Mouse (Mus musculus) lung, adult 18-20 months (tissue): Measurements from ENCODE around the gene Thap7.

Experiments
- DNase-seq, 2 experiments: peaks; one replicate each; pipeline ENCODE4 v3.0.0; 2022; ENCODE audit warnings: mixed read lengths in 2 of 2

Thap7 gene

GRCm38 (mm10) chr16:17530640-17531288 is at the start of gene Thap7:
Gene Thap7, minus strand, starts transcription at chr16:17531136.
- DNase-seq, result peak; percentile 96 to 97

GRCm38 (mm10) chr16:17576825-17577215 is 45.9 kb upstream of the Thap7 start:
- DNase-seq, result no peak

- peak; percentile 79 to 88 for DNase-seq
Measured at GRCm38 (mm10) chr16:17575870-17576824, 45.2 kb upstream of the Thap7 start.

GRCm38 (mm10) chr16:17566186-17566585 is 35.2 kb upstream of the Thap7 start:
- no peak for DNase-seq

GRCm38 (mm10) chr16:17564771-17565170 is 33.8 kb upstream of the Thap7 start:
- no peak for DNase-seq

- DNase-seq, result no peak
Measured at GRCm38 (mm10) chr16:17564221-17564620, 33.3 kb upstream of the Thap7 start.

GRCm38 (mm10) chr16:17563580-17563979 is 32.6 kb upstream of the Thap7 start:
- no peak for DNase-seq

- DNase-seq, result peak; percentile 54 to 57
Measured at GRCm38 (mm10) chr16:17561751-17562208, 30.8 kb upstream of the Thap7 start, which contains the start of gene P2rx6. Gene P2rx6, plus strand, starts transcription at chr16:17561885.

GRCm38 (mm10) chr16:17561128-17561750 is 30.3 kb upstream of the Thap7 start, which contains the start of gene Lrrc74b:
Gene Lrrc74b, minus strand, starts transcription at chr16:17561247.
- peak; percentile 86 to 91 for DNase-seq

- no peak for DNase-seq
Measured at GRCm38 (mm10) chr16:17559396-17560027, 28.6 kb upstream of the Thap7 start.

GRCm38 (mm10) chr16:17558811-17559210 is 27.9 kb upstream of the Thap7 start:
- DNase-seq, result peak in 1 of 2 experiments; percentile 50

- DNase-seq, result peak; percentile 65 to 72
Measured at GRCm38 (mm10) chr16:17557947-17558480, 27.1 kb upstream of the Thap7 start.

- DNase-seq, result no peak
Measured at GRCm38 (mm10) chr16:17556907-17557306, 26.0 kb upstream of the Thap7 start.

GRCm38 (mm10) chr16:17556180-17556579 is 25.2 kb upstream of the Thap7 start:
- no peak for DNase-seq

GRCm38 (mm10) chr16:17554702-17555101 is 23.8 kb upstream of the Thap7 start:
- DNase-seq, result peak in 1 of 2 experiments; percentile 44

GRCm38 (mm10) chr16:17553910-17554685 is 23.2 kb upstream of the Thap7 start:
- DNase-seq, result peak; percentile 89 to 92

- no peak for DNase-seq
Measured at GRCm38 (mm10) chr16:17552837-17553236, 21.9 kb upstream of the Thap7 start.

- no peak for DNase-seq
Measured at GRCm38 (mm10) chr16:17542632-17543031, 11.7 kb upstream of the Thap7 start.

- DNase-seq, result no peak
Measured at GRCm38 (mm10) chr16:17536584-17536983, 5.6 kb upstream of the Thap7 start.

GRCm38 (mm10) chr16:17532676-17533329 is 1.9 kb upstream of the Thap7 start:
- DNase-seq, result no peak

GRCm38 (mm10) chr16:17532271-17532670 is 1.3 kb upstream of the Thap7 start:
- DNase-seq, result no peak
